Mouse (Mus musculus): Measurements from ENCODE around the gene Hpse2. TPM values are rescaled to one million over a fixed set of nuclear protein-coding genes. Genes with fewer than 3 reads are reported as not detected.

Hpse2 gene
- polyA plus RNA-seq, 1 experiment from 2014 or later: 0.86 TPM

GRCm38 (mm10) chr19:43174812-43175211 lies 213.3 kb downstream of the Hpse2 start:
- no peak for DNase-seq (ENCODE audit: low spot score)

- no peak for DNase-seq (ENCODE audit: low spot score)
Observed at GRCm38 (mm10) chr19:43156085-43156484, 232.1 kb downstream of the Hpse2 start.

- DNase-seq (ENCODE audit: low spot score): no peak
Observed at GRCm38 (mm10) chr19:43155582-43155981, 232.6 kb downstream of the Hpse2 start.

GRCm38 (mm10) chr19:43147901-43148300 lies 240.3 kb downstream of the Hpse2 start:
- no peak for DNase-seq (ENCODE audit: low spot score)

GRCm38 (mm10) chr19:43146820-43147219 lies 241.3 kb downstream of the Hpse2 start:
- no peak for DNase-seq (ENCODE audit: low spot score)

- DNase-seq (ENCODE audit: low spot score): no peak
Observed at GRCm38 (mm10) chr19:43141646-43142045, 246.5 kb downstream of the Hpse2 start.

- no peak for DNase-seq (ENCODE audit: low spot score)
Observed at GRCm38 (mm10) chr19:43109796-43110195, 278.4 kb downstream of the Hpse2 start.

- no peak for DNase-seq (ENCODE audit: low spot score)
Observed at GRCm38 (mm10) chr19:43096915-43097314, 291.2 kb downstream of the Hpse2 start.

GRCm38 (mm10) chr19:43087216-43087615 lies 300.9 kb downstream of the Hpse2 start:
- DNase-seq (ENCODE audit: low spot score): no peak

GRCm38 (mm10) chr19:43064155-43064554 lies 324.0 kb downstream of the Hpse2 start:
- no peak for DNase-seq (ENCODE audit: low spot score)

GRCm38 (mm10) chr19:43044506-43044905 lies 343.6 kb downstream of the Hpse2 start:
- DNase-seq (ENCODE audit: low spot score): no peak

GRCm38 (mm10) chr19:43042721-43043120 lies 345.4 kb downstream of the Hpse2 start:
- DNase-seq (ENCODE audit: low spot score): no peak

GRCm38 (mm10) chr19:43042211-43042610 lies 345.9 kb downstream of the Hpse2 start:
- no peak for DNase-seq (ENCODE audit: low spot score)

GRCm38 (mm10) chr19:43036381-43036780 lies 351.8 kb downstream of the Hpse2 start:
- no peak for DNase-seq (ENCODE audit: low spot score)

GRCm38 (mm10) chr19:43027305-43027704 lies 360.9 kb downstream of the Hpse2 start:
- peak; percentile 32 for DNase-seq (ENCODE audit: low spot score)

- DNase-seq (ENCODE audit: low spot score): no peak
Observed at GRCm38 (mm10) chr19:43022611-43023173, 365.5 kb downstream of the Hpse2 start.

GRCm38 (mm10) chr19:43018792-43019191 lies 369.4 kb downstream of the Hpse2 start:
- DNase-seq (ENCODE audit: low spot score): no peak

- no peak for DNase-seq (ENCODE audit: low spot score)
Observed at GRCm38 (mm10) chr19:42996406-42996805, 391.7 kb downstream of the Hpse2 start.

- DNase-seq (ENCODE audit: low spot score): no peak
Observed at GRCm38 (mm10) chr19:42988833-42989232, 399.3 kb downstream of the Hpse2 start.

- DNase-seq (ENCODE audit: low spot score): no peak
Observed at GRCm38 (mm10) chr19:42986315-42986701, 401.8 kb downstream of the Hpse2 start.

- no peak for DNase-seq (ENCODE audit: low spot score)
Observed at GRCm38 (mm10) chr19:42985372-42986314, 402.5 kb downstream of the Hpse2 start.

- no peak for DNase-seq (ENCODE audit: low spot score)
Observed at GRCm38 (mm10) chr19:42980537-42980936, 407.6 kb downstream of the Hpse2 start.

GRCm38 (mm10) chr19:42977938-42978337 lies 410.2 kb downstream of the Hpse2 start:
- DNase-seq (ENCODE audit: low spot score): no peak

Measured in thymus, postnatal 0 days (tissue).